Mouse (Mus musculus) layer of hippocampus, adult 9-11 months (tissue): ENCODE measurements around the gene Aup1.
A peak's percentile ranks its signal among the peaks of the same experiment; 100 is the strongest.

ENCODE experiments used
- DNase-seq: peaks from one replicate; pipeline ENCODE4 v3.0.0; 2022

Gene Aup1

DNA sequence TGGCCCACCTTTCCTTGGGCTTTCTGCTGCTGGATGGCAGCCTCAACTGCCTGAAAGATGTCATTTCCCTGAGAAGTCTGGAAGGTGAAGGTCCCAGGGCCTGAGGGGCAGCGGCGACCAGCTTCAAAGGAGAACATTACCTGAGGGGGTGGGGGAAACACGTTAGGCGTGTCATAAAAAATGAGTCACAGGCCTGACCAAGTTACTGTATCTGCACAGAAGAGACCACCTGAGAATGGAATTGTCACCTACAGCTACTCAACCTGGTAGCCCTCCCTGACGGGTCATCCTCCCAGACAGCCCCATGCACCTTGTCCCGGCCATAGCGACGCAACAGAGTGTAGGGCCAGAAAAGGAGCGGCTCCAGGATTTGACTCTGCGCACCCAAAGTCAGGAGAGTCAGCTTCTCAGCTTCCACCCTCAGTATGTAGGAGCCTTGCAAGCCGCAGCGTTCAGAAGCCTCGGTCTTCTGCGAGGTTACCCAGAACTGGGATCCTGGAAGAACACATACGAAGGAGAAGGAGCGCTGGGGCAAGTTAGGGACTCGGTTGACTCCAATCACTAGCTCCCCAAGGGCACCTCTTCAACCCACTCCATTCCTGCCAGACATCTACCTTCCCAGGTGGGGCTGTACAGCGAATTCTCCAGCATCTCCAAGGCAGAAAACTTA, 22.3 kb upstream of the Aup1 start:
- no peak for DNase-seq

DNA sequence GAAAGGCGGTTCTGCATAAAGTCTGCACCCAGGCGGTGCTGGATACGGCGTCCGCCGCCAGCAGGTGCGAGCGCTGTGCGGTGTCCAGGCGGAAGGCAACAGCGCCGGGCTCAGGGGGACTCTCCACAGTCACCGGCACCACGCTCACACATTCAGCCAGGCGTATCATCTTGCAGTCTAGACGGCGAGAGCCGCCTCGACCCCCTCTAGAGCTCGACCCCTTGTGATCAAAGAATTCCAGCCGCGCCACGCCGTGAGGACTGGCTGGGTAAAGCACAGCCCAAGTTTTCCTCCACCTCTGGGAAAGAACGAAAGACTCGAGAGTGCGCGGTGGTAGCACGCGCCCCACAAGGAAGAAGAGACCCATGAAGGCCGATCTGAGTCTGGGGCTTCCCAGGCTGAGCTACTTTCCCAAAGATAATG, 21.5 kb upstream of the Aup1 start:
- DNase-seq = no peak

DNA sequence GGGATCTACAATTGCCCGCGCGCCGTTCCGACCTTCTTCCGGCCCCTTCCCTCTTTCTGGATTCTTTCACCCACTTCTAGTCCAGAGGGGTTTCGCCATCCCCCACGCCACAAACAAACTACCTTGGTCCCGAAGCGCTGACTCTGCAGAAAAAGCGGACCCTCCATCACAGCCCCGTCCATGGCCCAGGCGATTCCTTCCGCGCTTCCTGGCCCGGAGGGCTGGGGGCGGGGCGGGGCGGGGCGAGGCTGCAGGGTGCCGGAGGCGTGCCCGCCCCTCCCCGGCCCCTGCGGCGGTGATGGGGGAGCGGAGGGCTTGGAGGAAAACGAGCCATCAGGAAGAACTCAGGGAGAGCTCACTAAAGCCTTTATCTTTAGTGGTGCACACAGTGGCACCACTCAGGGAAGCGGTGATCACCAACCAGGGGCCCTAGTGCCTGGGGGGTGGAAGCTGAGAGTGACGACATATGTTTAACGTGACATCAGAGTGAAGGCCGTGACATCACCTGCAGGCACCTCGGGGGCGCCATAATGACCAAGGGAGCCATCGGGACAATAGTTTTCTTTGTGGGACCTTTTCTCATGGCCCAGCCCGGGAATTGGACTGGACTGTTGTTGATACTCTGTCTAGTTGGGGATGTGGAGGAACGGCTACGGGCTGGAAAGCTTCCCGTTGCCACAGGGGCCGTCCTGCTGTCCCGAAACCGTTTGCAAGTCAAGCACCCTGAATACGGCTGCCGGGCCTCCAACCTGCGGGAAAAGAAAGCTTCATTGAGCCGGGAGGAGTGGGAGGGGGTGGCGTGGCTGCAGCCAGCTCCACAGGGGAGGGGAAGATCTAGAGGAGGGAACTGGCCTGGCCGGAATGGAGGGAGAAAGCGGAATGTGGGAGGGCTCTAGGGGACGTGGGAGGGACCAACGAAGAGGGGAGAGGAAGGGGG, 20.8 kb upstream of the Aup1 start, which contains the start of the genes Dok1 and Loxl3:
Gene Dok1 (minus strand): TSS at position 223 of the 937 bp plus-strand sequence.
Gene Loxl3 (plus strand): TSS at position 925 of the 937 bp plus-strand sequence.
- DNase-seq = no peak

DNA sequence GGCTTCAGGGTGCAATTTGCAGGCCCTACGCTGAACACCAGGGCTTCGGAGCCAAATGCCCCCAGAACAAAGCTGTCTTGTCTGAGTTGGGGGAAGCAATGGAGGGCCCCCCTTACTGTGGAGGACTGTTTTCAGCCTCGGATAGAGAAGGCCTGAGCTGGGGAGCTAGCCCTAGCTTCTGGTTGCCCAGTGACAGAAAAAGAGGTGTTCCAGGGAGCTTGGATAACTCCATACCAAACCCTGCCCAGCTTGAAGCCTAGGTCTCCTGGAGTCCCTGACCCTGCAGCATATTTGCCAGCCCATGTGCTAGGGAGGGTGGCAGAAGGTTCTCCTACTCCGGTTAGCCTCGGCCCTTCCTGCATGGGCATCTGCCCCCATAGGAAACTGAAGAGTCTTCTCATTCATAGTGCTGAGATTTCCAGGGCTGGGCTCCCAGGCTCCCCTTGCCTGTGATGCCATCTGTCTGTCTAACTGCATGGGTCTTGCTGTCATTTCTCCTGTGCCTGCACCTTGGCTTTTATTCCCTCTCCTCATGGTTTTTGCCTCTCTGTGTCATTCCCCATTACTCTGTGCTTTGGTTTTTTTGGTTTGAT, 19.8 kb upstream of the Aup1 start:
- DNase-seq = no peak

DNA sequence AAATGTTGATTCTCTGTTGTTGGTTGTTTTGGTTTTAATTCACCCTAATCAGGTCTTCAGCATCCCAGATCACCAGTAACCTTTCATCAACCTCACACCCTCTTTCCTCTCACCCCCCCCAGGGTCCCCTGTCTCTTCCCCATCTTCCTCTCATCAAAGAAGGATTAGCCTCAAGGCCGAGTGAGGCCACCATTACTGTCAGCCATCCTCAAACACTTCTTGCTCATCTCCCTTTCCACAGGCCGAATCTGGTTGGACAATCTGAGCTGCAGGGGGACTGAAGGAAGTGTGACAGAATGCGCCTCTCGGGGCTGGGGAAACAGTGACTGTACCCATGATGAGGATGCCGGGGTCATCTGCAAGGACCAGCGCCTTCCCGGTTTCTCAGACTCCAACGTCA, 17.1 kb upstream of the Aup1 start:
- DNase-seq = no peak

DNA sequence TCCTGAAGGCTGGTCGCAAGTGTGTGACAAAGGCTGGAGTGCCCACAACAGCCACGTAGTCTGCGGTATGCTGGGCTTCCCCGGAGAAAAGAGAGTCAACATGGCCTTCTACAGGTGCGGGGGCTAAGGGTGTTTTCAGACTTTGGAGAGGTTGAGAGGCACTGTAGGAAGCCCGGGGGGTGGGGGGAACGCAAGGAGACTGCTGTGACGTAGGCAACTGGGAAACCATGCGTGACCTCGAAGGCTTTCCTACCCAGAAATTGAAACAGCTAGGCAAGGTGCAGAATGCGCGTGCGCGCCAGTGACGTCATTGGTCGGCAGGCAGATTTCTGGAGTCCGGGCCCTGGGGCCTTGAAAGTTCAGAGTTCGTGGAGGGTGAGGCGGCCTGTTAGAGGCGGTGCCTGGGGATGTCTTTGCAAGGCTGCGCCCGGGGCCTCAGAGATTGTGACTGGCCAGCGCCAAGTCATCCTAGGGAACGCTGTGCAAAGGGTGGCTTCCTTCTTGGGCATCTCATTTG, 15.8 kb upstream of the Aup1 start:
- peak; percentile 84 for DNase-seq

DNA sequence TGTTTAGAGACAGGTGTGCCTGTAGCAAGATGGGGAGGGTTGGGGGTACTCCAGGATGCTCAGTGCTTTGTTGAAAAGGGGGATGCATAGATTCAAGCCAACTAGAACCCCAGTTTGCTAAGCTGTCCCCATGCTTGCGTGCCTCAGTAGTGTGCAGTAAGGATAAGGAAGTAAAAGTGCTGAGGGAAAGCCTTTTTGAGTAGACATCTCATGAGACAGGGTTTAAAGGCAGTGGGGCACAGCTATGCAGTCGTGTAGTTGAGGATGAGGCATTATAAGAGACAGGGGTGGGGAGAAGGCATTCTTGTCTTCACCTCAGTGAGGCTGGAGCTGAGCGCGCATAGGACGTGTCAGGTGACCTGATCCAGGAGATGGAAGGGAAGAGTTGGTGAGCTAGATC, 13.7 kb upstream of the Aup1 start:
- DNase-seq = no peak

DNA sequence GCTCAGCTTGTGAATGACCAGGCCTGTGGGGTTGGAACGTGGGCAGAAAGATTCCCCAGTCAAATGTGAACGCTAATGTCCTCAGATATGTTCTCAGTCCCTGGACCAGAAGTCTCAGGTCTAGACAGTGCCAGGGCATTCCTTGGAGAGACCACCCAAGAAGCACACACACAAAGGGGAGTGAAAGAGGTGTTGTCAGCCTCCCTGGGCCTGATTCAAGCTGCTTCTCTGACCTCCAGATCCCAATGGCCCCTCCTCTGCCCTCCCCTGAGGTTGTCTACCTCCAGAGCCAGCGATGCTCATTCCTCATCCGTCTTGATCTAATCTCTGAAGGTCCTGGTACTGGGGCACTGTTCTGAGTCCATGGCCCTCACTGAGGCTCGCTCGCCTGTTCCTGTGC, 10.8 kb upstream of the Aup1 start:
- DNase-seq = no peak

DNA sequence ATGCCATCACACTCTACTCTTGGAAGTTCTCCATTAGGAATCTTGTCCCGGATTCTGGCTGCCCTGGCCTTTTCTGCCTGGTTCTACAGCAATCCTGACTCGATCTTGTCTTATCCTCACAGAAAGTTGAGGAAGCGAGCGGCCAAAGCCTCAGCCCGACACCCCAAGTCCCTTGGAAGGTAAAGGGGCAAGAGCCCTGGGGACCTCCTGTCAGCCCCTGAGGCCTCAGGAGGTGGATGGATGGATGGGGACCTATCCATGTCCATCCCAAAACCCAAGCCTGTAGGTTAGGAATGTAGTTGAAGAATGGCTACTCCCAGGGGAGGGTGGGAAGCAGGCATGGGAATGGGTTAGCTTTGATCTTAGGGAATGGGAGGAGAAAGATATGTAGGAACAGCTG, 10.3 kb upstream of the Aup1 start:
- no peak for DNase-seq

DNA sequence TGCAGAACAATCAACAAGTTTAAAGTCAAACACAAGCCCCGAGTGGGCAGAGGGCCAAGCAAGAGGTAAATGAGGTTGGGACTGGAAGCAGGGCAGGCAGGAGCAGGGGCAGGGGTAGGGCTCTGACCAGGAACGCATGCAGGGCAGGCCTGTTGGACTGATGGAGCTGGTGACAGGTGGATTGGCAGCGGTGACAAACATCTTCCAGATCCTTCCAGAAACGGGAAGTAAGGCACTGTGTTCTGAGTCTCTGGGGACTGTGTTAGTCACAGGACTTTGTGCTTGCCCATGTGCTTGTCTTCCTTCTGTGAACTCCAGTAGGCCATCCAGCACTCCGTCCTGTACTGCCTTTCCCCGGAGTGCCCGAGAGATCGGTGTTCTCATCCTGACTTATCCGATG, 9.6 kb upstream of the Aup1 start:
- no peak for DNase-seq

DNA sequence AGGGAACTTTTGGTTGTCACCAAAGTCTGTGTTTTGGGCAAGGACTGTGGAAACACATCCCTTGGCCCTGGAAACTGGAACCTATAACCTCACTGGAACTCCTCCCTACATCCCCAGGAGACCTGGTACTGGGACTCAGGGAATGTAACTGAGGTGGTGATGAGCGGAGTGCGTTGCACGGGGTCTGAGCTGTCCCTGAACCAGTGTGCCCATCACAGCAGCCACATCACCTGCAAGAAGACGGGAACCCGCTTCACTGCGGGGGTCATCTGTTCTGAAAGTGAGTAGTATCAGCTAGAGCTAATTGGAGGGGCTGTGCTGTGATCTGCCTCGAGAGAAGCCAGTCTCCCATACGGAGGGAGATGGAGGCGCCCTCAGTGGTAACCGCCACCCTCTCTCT, 5.0 kb upstream of the Aup1 start:
- no peak for DNase-seq

DNA sequence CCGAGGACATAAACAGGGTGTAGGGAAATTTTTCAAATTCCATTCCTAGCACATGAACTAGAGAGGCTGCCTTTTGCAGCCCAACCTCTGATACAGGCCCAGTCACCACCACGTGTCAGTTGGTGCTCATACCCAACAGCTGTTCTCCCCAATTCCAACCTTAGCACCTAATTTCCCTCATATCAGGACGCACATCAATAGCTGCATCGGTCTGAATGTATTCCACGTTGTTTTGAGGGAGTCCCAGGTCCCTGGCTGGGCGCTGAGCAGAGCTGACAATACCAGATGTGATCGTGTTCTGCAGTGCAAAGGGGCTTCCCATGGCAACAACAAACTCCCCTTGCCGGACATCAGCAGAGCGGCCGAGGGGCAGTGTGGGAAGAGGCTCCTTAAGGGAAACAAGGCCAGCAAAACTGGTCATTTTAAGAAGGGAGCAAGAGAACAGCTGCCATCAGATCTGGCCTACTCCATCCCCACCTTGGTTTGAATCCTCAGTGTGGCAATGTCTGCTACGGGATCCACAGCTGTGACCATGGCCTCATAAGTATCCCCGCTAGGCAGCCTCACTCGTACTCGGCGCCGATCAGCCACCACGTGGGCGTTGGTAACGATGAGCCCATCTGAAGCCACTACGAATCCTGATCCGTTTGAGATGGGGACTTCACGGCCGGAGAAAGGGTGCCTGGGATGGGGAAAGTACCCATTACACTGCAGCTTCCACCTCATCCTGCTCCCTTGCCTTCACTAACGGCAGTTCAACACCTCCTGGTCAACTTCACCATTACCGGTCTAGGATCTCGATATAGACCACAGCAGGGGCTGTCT, 973 bp upstream of the Aup1 start:
- DNase-seq = peak; percentile 64

DNA sequence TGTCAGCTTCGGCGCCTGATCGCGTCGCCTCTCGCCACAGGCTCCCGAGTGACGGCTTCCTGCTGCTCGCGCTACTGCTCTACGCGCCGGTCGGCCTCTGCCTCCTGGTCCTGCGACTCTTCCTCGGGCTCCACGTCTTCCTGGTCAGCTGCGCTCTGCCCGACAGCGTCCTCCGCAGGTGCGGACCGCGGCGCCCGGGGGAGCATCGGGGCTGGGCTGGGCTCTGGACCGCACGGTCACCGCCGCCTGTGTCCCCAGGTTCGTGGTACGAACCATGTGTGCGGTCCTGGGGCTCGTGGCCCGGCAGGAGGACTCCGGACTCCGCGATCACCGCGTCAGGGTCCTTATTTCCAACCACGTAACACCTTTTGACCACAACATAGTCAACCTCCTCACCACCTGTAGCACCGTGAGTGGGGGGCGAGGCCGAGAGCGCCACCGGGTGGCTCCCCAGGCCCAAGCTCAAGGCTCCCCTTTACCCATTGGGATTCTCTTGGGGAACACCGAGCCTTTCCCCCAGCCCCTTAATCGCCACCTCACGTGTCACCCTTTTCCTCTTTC, 630 bp downstream of the Aup1 start, which contains the start of gene Htra2:
Gene Htra2 (minus strand): TSS at position 403 of the 561 bp plus-strand sequence.
- DNase-seq = no peak

DNA sequence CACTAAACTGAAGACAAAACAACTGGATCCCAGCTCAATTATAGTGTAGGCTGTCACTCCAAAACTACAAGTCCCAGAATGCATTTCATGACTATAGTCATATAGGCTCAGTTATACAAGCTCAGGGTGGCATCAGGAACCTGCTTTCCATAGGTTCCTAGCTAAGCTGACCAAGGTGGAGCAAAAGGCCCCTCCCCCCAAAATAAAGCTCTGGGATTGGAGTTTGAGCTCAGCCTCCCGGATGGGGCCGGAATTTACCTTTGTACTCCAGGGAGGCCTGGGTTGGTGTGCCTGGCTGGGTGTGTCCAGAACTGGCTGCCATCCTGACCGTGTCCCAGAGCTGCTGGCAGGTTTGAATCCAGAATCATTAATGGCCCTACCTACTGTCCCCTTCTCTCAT, 3.5 kb downstream of the Aup1 start, which contains the start of gene Dqx1:
Gene Dqx1 (plus strand): TSS at position 55 of the 400 bp plus-strand sequence.
- DNase-seq = peak; percentile 52

DNA sequence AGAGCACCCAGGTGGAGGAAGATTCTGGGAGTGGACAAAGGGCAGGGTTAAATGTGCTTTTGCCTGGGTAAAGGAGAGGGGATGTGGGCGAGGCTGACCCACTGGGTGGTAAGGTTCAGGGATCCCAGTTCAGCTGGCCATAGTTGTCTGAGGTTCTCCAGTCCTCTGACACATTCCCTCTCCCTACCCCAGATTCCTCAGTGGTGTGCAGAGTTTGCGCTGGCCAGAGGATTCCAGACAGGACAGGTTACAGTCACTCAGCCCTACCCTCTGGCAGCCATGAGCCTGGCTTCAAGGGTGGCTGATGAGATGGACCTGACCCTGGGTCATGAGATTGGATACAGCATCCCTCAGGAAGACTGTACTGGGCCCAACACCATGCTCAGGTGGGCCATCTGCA, 4.4 kb downstream of the Aup1 start:
- no peak for DNase-seq

DNA sequence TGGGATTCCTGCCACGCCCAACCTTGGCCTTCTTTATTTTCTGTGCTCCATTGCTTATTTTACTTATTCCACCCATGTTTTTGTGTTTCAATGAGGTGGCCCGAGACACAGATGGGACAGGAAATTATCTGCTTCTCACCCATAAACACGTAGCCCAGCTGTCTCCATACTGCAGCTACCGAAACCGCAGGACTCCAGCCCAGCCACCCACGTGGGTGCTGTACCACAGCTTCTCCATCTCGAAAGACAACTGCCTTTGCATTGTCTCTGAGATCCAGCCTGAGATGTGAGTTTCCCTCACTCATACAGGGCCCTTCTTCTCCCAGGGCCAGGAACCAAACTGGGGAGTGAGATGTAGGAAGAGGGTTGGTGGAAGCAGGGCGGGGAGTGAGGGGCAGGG, 11.7 kb downstream of the Aup1 start:
- DNase-seq = no peak

DNA sequence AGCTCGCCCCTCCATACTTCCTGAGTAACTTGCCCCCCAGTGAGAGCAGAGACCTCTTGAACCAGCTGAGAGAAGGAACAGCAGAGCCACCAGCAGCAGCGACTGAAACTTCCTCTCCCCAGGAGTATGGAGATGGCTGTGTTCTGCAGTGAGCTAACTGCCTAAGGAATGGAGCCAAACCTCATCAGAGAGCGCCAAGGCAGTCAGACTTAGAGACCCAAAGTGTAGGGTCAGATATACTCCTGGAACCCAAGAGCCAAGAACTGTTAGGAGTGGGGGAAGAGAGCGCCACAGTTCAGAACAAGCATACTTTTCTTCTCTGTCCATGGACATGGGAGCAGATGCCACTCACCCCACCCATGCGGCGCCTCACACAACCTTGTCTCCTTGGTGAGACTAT, 12.1 kb downstream of the Aup1 start:
- no peak for DNase-seq

DNA sequence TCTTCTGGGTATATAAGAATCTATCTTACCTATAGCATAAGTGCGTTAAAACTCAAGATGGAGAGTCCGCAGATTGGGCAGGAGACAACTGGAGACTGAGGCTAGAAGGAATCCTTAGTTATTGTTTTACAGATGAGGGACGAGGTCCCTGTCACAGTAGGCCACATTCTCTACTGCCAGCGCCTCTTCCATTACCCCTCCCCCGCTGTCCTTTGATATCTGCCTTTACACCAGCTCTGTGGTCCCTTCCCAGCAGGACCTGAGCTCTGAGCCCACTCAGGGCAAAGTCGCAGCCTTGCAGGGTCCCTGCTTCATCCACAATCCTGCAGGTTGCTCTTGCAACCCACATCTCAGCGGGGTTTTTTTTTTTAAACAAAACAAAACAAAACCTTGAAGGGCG, 13.9 kb downstream of the Aup1 start:
- DNase-seq = no peak

DNA sequence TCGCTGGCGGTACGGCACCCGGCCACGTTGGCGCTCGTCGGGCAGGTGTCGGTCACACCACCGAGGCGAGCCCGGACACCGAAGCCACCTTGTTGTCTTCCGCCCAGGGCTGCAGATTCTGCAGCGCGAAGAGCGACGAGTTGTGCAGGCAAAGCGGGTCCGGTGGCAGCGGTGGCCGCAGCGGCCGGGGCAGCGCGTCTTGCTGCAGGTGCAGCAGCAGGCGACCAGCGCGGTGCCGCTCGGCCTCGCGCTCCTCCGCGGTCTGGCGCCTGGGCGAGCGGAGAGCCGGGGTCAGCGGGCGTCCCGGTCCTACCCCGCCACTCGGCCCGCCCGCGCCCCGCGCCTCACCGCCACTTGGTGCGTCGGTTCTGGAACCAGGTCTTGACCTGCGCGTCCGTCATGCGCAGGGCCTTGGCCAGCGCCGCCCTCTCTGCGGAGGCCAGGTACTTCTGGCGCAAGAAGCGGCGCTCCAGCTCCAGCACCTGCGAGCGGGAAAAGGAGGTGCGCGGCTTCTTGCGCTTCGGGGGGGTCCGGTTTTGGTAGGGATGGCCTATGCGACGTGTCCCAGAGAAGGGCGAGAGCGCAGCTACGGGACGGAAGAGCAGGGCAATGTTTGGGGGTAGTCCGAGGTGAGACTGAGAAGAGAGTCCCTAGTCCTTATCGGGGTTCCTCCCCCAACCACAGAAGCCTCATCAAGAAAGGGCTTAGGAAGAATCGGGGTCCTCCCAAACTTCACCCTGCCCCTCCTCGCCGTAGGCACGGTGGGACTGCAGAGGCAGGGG, 14.6 kb downstream of the Aup1 start:
- DNase-seq = no peak

DNA sequence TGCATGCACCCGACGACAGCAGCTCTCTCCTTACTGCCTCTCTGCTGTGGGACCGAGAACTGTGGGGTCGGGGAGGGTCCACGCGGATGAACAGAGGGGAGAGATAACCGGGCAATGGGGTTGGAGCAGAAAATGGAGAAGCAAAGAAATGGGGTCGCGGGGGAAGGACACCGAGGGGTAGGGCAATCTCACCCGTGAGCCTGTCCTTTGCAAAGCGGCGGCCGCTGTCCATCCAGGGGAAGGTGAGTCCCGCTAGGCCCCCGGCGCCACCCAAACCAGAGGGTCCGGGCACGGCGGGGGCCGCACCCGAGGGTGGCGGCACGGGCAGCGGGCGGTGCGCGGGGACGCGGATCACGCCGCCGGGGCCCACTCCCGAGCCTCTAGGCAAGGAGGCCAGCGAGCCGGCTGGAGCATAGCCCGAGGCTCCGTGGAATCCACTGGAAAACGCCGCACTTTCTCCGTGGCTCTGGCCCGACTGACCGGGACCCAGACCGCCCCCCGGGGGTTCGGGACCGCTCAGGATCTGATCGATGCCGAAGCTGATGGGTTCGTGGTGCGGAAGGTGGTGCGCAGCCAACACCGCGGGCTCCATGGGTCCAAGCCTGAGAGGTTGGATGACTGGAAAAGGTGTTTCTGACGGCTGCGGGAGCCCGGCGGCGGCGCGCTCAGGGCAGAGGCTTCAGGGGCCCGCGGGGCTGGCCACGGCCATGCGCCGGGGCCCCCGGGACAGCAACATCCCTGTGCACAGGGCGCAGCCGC, 15.3 kb downstream of the Aup1 start:
- no peak for DNase-seq

DNA sequence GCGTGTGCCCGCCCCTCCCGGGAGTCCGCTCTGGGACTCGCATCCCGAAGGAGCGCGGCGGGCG, 15.8 kb downstream of the Aup1 start, which contains the start of gene Tlx2:
Gene Tlx2 (minus strand): TSS at position 47 of the 64 bp plus-strand sequence.
- no peak for DNase-seq
